12 mouse cellular contexts compared by ENCODE assay signal in genomic region chr8:25342501-25342900, GRCm38 (mm10).
DNase-seq lines count a peak whose midpoint lies in the region; ATAC-seq lines count a peak whose summit lies in the region.
"Had no signal": no experiment of that assay in that cellular context is flagged by ENCODE, and none has a peak within 500 bp of the region (broad histone marks: within the 10 kb centered on the region; RNA-seq: fewer than 3 reads in every experiment).

No protein-coding gene starts in this region.

- no peak for DNase-seq in intestine, embryonic 14.5 days (ENCODE audit: low spot score)
- peak; percentile 80 for DNase-seq in NIH3T3 (ENCODE audit: low read depth)
- no peak for DNase-seq in limb, embryonic 10.5 days (ENCODE audit: low spot score)
- DNase-seq in c-Kit-positive CD71-positive TER-119-positive erythroid progenitor cells, embryonic 14.5 days (ENCODE audit: low spot score): no peak
- DNase-seq: cerebellum, adult 18-20 months; forebrain, postnatal 0 days; layer of hippocampus, postnatal 36 days; right cerebral cortex, postnatal 25 days had no signal

- ATAC-seq in forebrain, embryonic 12.5 days (ENCODE audit: low FRiP score): no peak
- ATAC-seq in forebrain, embryonic 15.5 days (replicated peaks): no peak
- ATAC-seq in intestine, embryonic 14.5 days (replicated peaks; ENCODE audit: low FRiP score, low TSS enrichment, low read depth): no peak
- ATAC-seq in intestine, embryonic 15.5 days: no peak
- ATAC-seq in megakaryocyte progenitor cell, adult 5-6 weeks (replicated peaks; ENCODE audit: poor library complexity): no peak
- ATAC-seq: forebrain, postnatal 0 days had no signal

- peak overlapping the region; percentile 36; the same call in 1 of the 2 replicates for H3K27ac ChIP-seq in forebrain, embryonic 12.5 days
- no peak overlapping the region for H3K27ac ChIP-seq in forebrain, embryonic 15.5 days (replicated peaks)
- peak overlapping the region; percentile 47; the same call in 1 of the 2 replicates for H3K27ac ChIP-seq in intestine, embryonic 14.5 days (ENCODE audit: low read depth)
- H3K27ac ChIP-seq in intestine, embryonic 15.5 days: no peak overlapping the region
- peak overlapping the region; percentile 87 for H3K27ac ChIP-seq in limb, embryonic 10.5 days

- no peaks in the 10 kb centered on the region for H3K36me3 ChIP-seq in forebrain, embryonic 12.5 days (replicated peaks)
- no peaks in the 10 kb centered on the region for H3K36me3 ChIP-seq in forebrain, embryonic 15.5 days
- H3K36me3 ChIP-seq in intestine, embryonic 14.5 days (ENCODE audit: control insufficient read depth, insufficient read depth, low read length): no peaks in the 10 kb centered on the region
- no peaks in the 10 kb centered on the region for H3K36me3 ChIP-seq in intestine, embryonic 15.5 days
- no peaks in the 10 kb centered on the region for H3K36me3 ChIP-seq in limb, embryonic 10.5 days

- no peak overlapping the region for H3K4me3 ChIP-seq in forebrain, embryonic 12.5 days (replicated peaks)
- no peak overlapping the region for H3K4me3 ChIP-seq in forebrain, embryonic 15.5 days
- no peak overlapping the region for H3K4me3 ChIP-seq in intestine, embryonic 14.5 days (ENCODE audit: low read depth, low read length)
- H3K4me3 ChIP-seq in intestine, embryonic 15.5 days (replicated peaks): no peak overlapping the region
- H3K4me3 ChIP-seq in limb, embryonic 10.5 days: peak overlapping the region; percentile 23

- H3K9ac ChIP-seq in forebrain, embryonic 12.5 days: no peak overlapping the region
- no peak overlapping the region for H3K9ac ChIP-seq in forebrain, embryonic 15.5 days (replicated peaks)
- no peak overlapping the region for H3K9ac ChIP-seq in intestine, embryonic 14.5 days (ENCODE audit: low read length)
- H3K9ac ChIP-seq in intestine, embryonic 15.5 days: no peak overlapping the region
- H3K9ac ChIP-seq: forebrain, postnatal 0 days had no signal

- WGBS in forebrain, embryonic 12.5 days: 92% methylated on average over 5 of the region's 5 CpGs
- whole genome bisulfite sequencing in forebrain, embryonic 15.5 days: 84% methylated on average over 5 of the region's 5 CpGs
- 78% methylated on average over 5 of the region's 5 CpGs for WGBS in intestine, embryonic 14.5 days
- WGBS in intestine, embryonic 15.5 days: 81% methylated on average over 5 of the region's 5 CpGs
- 89% methylated on average over 5 of the region's 5 CpGs for WGBS in limb, embryonic 10.5 days

- H3K4me1 ChIP-seq in forebrain, embryonic 12.5 days: no peaks in the 10 kb centered on the region
- H3K4me1 ChIP-seq in forebrain, embryonic 15.5 days: no peaks in the 10 kb centered on the region
- peaks cover 9% of the 10 kb centered on the region for H3K4me1 ChIP-seq in intestine, embryonic 14.5 days (replicated peaks; ENCODE audit: control insufficient read depth, insufficient read depth, low read length)
- H3K4me1 ChIP-seq in intestine, embryonic 15.5 days (replicated peaks): peaks cover 4% of the 10 kb centered on the region; the same call in 1 of the 2 replicates
- peaks cover 31% of the 10 kb centered on the region for H3K4me1 ChIP-seq in limb, embryonic 10.5 days

- H3K4me2 ChIP-seq in forebrain, embryonic 12.5 days: no peak overlapping the region
- no peak overlapping the region for H3K4me2 ChIP-seq in forebrain, embryonic 15.5 days (replicated peaks)
- H3K4me2 ChIP-seq in intestine, embryonic 14.5 days (ENCODE audit: low read length): no peak overlapping the region
- H3K4me2 ChIP-seq in intestine, embryonic 15.5 days (replicated peaks): no peak overlapping the region

- 0 out of 2 replicates have a peak, but pooled peaks cover 2% of the 10 kb centered on the region for H3K9me3 ChIP-seq in forebrain, embryonic 12.5 days
- H3K9me3 ChIP-seq in forebrain, embryonic 15.5 days: no peaks in the 10 kb centered on the region
- H3K9me3 ChIP-seq in intestine, embryonic 14.5 days (ENCODE audit: control insufficient read depth, low read length): peaks cover 3% of the 10 kb centered on the region; the same call in 1 of the 2 replicates
- no peaks in the 10 kb centered on the region for H3K9me3 ChIP-seq in intestine, embryonic 15.5 days
- H3K9me3 ChIP-seq in limb, embryonic 10.5 days (replicated peaks): no peaks in the 10 kb centered on the region

- no peaks in the 10 kb centered on the region for H3K27me3 ChIP-seq in forebrain, embryonic 12.5 days
- H3K27me3 ChIP-seq in forebrain, embryonic 15.5 days: no peaks in the 10 kb centered on the region
- no peaks in the 10 kb centered on the region for H3K27me3 ChIP-seq in intestine, embryonic 14.5 days (replicated peaks; ENCODE audit: control insufficient read depth, insufficient read depth, low read length)
- no peaks in the 10 kb centered on the region for H3K27me3 ChIP-seq in intestine, embryonic 15.5 days (replicated peaks)
- H3K27me3 ChIP-seq in limb, embryonic 10.5 days (ENCODE audit: low read depth, poor library complexity, severe bottlenecking): no peaks in the 10 kb centered on the region

Comparison
In these comparisons a context has a peak if more than half of its experiments do, and no peak if none do; other contexts are left out.
1. H3K27ac ChIP-seq: peak in forebrain, embryonic 12.5 days (single experiment), intestine, embryonic 14.5 days (single experiment) and limb, embryonic 10.5 days (single experiment); none in forebrain, embryonic 15.5 days (single experiment) and intestine, embryonic 15.5 days (single experiment).